Mouse (Mus musculus) heart, postnatal 0 days (tissue): ENCODE results near the gene Agap3.

Source experiments
- CTCF ChIP-seq: IDR thresholded peaks from 2 replicates; pipeline ENCODE4 v1.5.1; 2016; ENCODE audit warnings: antibody characterized with exemption, control low read depth, low read depth
- EP300 ChIP-seq: IDR thresholded peaks from 2 replicates; pipeline ENCODE4 v1.6.1; 2016; ENCODE audit warnings: antibody characterized with exemption, low read depth

- no peak for TF ChIP-seq CTCF
- TF ChIP-seq EP300, result no peak
Observed at GRCm38 (mm10) chr5:24551317-24551688, 99.3 kb downstream of the Agap3 start.
